Mouse (Mus musculus): ENCODE data around the gene Adgrl2.

The Adgrl2 gene

GRCm38 (mm10) chr3:148828519-148828918, 161.8 kb downstream of the Adgrl2 start:
- CTCF ChIA-PET, result interaction anchor here (0.6 kb wide), 2 partner anchors 10 to 140 kb away, joined by 4 to 14 read pairs; no protein-coding TSS in a partner anchor

GRCm38 (mm10) chr3:148823551-148823950, 166.8 kb downstream of the Adgrl2 start:
- CTCF ChIA-PET, result no interaction called here

GRCm38 (mm10) chr3:148821632-148822031, 168.7 kb downstream of the Adgrl2 start:
- CTCF ChIA-PET, result no interaction called here

- CTCF ChIA-PET, result no interaction called here
Measured at GRCm38 (mm10) chr3:148819323-148820046, 170.9 kb downstream of the Adgrl2 start.

GRCm38 (mm10) chr3:148818414-148819105, 171.8 kb downstream of the Adgrl2 start:
- CTCF ChIA-PET, result no interaction called here

GRCm38 (mm10) chr3:148817491-148817890, 172.9 kb downstream of the Adgrl2 start:
- CTCF ChIA-PET, result no interaction called here

- CTCF ChIA-PET, result no interaction called here
Measured at GRCm38 (mm10) chr3:148813121-148813520, 177.2 kb downstream of the Adgrl2 start.

GRCm38 (mm10) chr3:148812059-148812458, 178.3 kb downstream of the Adgrl2 start:
- CTCF ChIA-PET, result no interaction called here

GRCm38 (mm10) chr3:148806977-148807376, 183.4 kb downstream of the Adgrl2 start:
- CTCF ChIA-PET, result no interaction called here

GRCm38 (mm10) chr3:148793286-148793913, 197.0 kb downstream of the Adgrl2 start:
- CTCF ChIA-PET, result interaction anchor here (0.6 kb wide), 1 partner anchor 12 kb away, joined by 8 read pairs; no protein-coding TSS in a partner anchor

GRCm38 (mm10) chr3:148770310-148770709, 220.0 kb downstream of the Adgrl2 start:
- CTCF ChIA-PET, result no interaction called here

Data from spleen, embryonic (tissue).